Mouse (Mus musculus): Measurements from ENCODE around the gene Tmem110.

GRCm38 (mm10) chr14:30874095-30874700 is 48.8 kb downstream of the Tmem110 start:
- TF ChIP-seq CTCF (IDR thresholded peaks at IDR 0.05; ENCODE audit: insufficient read depth, low read depth, low read length) (no peak), POLR2A (IDR thresholded peaks at IDR 0.05; ENCODE audit: insufficient read depth, low read depth, low read length) (no peak)

All from olfactory bulb, adult 2 months (tissue).